Mouse (Mus musculus) MEL (cell line): ENCODE data around the gene Sdhc.
"Not testable (repeated sequence)": the region's sequence is repeated elsewhere in the genome, so short reads cannot be mapped to it uniquely, and the experiment has no call there.

Source experiments
- CTCF ChIP-seq, 3 experiments: IDR thresholded peaks in 2 of 3; conservative IDR thresholded peaks in 1 of 3; 2 replicates each; pipeline ENCODE4 v1.5.1; 2011 to 2012; ENCODE audit warnings: low read length in 3 of 3, low read depth in 2 of 3, mild to moderate bottlenecking in 2 of 3, improper control_type of control experiment in 1 of 3, inconsistent platforms in 1 of 3, mixed read lengths in 1 of 3, moderate library complexity in 1 of 3; ENCODE audit not compliant: control insufficient read depth in 1 of 3, insufficient read depth in 1 of 3, poor library complexity in 1 of 3, severe bottlenecking in 1 of 3
- E2F4 ChIP-seq: IDR thresholded peaks from 2 replicates; pipeline ENCODE4 v1.6.1; 2011; ENCODE audit warnings: low read depth, low read length, improper control_type of control experiment, borderline replicate concordance
- EP300 ChIP-seq, 2 experiments: IDR thresholded peaks; 2 replicates each; pipeline ENCODE4 v1.6.1; 2011; ENCODE audit warnings: improper control_type of control experiment in 2 of 2, low read length in 2 of 2, low read depth in 1 of 2, mild to moderate bottlenecking in 1 of 2
- HCFC1 ChIP-seq: IDR thresholded peaks from 2 replicates; pipeline ENCODE4 v1.6.1; 2012; ENCODE audit warnings: low read depth, mild to moderate bottlenecking, inconsistent platforms, low read length, improper control_type of control experiment, moderate library complexity
- JUND ChIP-seq: IDR thresholded peaks from 2 replicates; pipeline ENCODE4 v1.6.1; 2011; ENCODE audit warnings: low read depth, mild to moderate bottlenecking, improper control_type of control experiment, low read length
- NELFE ChIP-seq: IDR thresholded peaks from 2 replicates; pipeline ENCODE4 v1.6.1; 2011; ENCODE audit warnings: low read depth, low read length, improper control_type of control experiment
- POLR2A ChIP-seq, 2 experiments: IDR thresholded peaks; 2 replicates each; pipeline ENCODE4 v1.6.1; 2011 to 2012; ENCODE audit warnings: low read length in 2 of 2, mild to moderate bottlenecking in 2 of 2, control low read depth in 1 of 2, improper control_type of control experiment in 1 of 2, low read depth in 1 of 2, moderate library complexity in 1 of 2; ENCODE audit not compliant: control insufficient read depth in 1 of 2, insufficient read depth in 1 of 2, poor library complexity in 1 of 2
- POLR2AphosphoS2 ChIP-seq: IDR thresholded peaks from 2 replicates; pipeline ENCODE4 v1.6.1; 2011; ENCODE audit warnings: low read length, improper control_type of control experiment
- POLR2AphosphoS5 ChIP-seq: IDR thresholded peaks from 2 replicates; pipeline ENCODE4 v1.6.1; 2012; ENCODE audit warnings: low read depth, borderline replicate concordance, mild to moderate bottlenecking, inconsistent platforms, low read length, moderate library complexity, mixed read lengths
- TAL1 ChIP-seq: IDR thresholded peaks from 2 replicates; pipeline ENCODE4 v1.6.1; 2012; ENCODE audit warnings: mild to moderate bottlenecking, inconsistent platforms, low read length, moderate library complexity, mixed read lengths
- USF1 ChIP-seq: IDR thresholded peaks from 2 replicates; pipeline ENCODE4 v1.6.1; 2014; ENCODE audit warnings: low read depth, mild to moderate bottlenecking, inconsistent platforms, low read length, improper control_type of control experiment, moderate library complexity
- ZC3H11A ChIP-seq: IDR thresholded peaks from 2 replicates; pipeline ENCODE4 v1.6.1; 2012; ENCODE audit warnings: low read depth, mild to moderate bottlenecking, inconsistent platforms, low read length, improper control_type of control experiment

GRCm38 (mm10) chr1:171081512-171082231 is 68.7 kb downstream of the Sdhc start:
- TF ChIP-seq POLR2A (IDR thresholded peaks at IDR 0.05; ENCODE audit: control insufficient read depth in 1 of 2, insufficient read depth in 1 of 2, low read depth in 1 of 2, low read length in 2 of 2, poor library complexity in 1 of 2); EP300 (IDR thresholded peaks at IDR 0.05; ENCODE audit: low read depth in 1 of 2, low read length in 2 of 2); POLR2AphosphoS5; TAL1; E2F4; CTCF (IDR thresholded peaks at IDR 0.05 in 2 of 3, conservative IDR thresholded peaks at IDR 0.05 in 1 of 3; ENCODE audit: control insufficient read depth in 1 of 3, insufficient read depth in 1 of 3, low read depth in 2 of 3, low read length in 3 of 3, poor library complexity in 1 of 3, severe bottlenecking in 1 of 3); ZC3H11A; JUND; HCFC1; USF1; NELFE; POLR2AphosphoS2: not testable (repeated sequence)
